31 mouse cellular contexts compared by ENCODE assay signal in genomic region chr9:13760430-13760829, GRCm38 (mm10).
"Had no signal": no experiment of that assay in that cellular context is flagged by ENCODE, and none has a peak within 500 bp of the region (broad histone marks: within the 10 kb centered on the region; RNA-seq: fewer than 3 reads in every experiment).

No protein-coding gene starts in this region.

- H3K9ac ChIP-seq: heart, embryonic 12.5 days; heart, embryonic 13.5 days; heart, embryonic 15.5 days; hindbrain, embryonic 12.5 days; hindbrain, embryonic 13.5 days; hindbrain, embryonic 14.5 days; hindbrain, embryonic 15.5 days; intestine, embryonic 15.5 days; kidney, embryonic 15.5 days had no signal

- H3K4me2 ChIP-seq: heart, embryonic 11.5 days; heart, embryonic 12.5 days; heart, embryonic 13.5 days; heart, embryonic 15.5 days; hindbrain, embryonic 12.5 days; hindbrain, embryonic 13.5 days; hindbrain, embryonic 14.5 days; hindbrain, embryonic 15.5 days; intestine, embryonic 15.5 days; kidney, embryonic 15.5 days had no signal

- H3K27me3 ChIP-seq: heart, embryonic 12.5 days; heart, embryonic 13.5 days; heart, embryonic 15.5 days; hindbrain, embryonic 12.5 days; hindbrain, embryonic 13.5 days; hindbrain, embryonic 15.5 days; intestine, embryonic 15.5 days; kidney, embryonic 15.5 days had no signal

- H3K9me3 ChIP-seq: heart, embryonic 10.5 days; heart, embryonic 15.5 days; hindbrain, embryonic 12.5 days; intestine, embryonic 15.5 days; kidney, embryonic 15.5 days had no signal

- H3K4me3 ChIP-seq: heart, embryonic 10.5 days; heart, embryonic 12.5 days; heart, embryonic 13.5 days; heart, embryonic 15.5 days; hindbrain, embryonic 10.5 days; hindbrain, embryonic 12.5 days; hindbrain, embryonic 13.5 days; hindbrain, embryonic 15.5 days; intestine, embryonic 15.5 days; kidney, embryonic 15.5 days; layer of hippocampus, adult 2 months; left cerebral cortex, adult 2 months had no signal

- H3K36me3 ChIP-seq: heart, embryonic 15.5 days; hindbrain, embryonic 12.5 days had no signal

- H3K4me1 ChIP-seq: heart, embryonic 10.5 days; heart, embryonic 12.5 days; heart, embryonic 15.5 days; hindbrain, embryonic 10.5 days; hindbrain, embryonic 12.5 days; hindbrain, embryonic 15.5 days; intestine, embryonic 15.5 days; kidney, embryonic 15.5 days had no signal

- ATAC-seq: hindbrain, embryonic 16.5 days; hindbrain, postnatal 0 days; inflammation-experienced regulatory T-cells, adult 6 months; intestine, embryonic 15.5 days; intestine, embryonic 16.5 days; intestine, postnatal 0 days had no signal

- H3K27ac ChIP-seq: heart, embryonic 10.5 days; heart, embryonic 13.5 days; heart, embryonic 15.5 days; hindbrain, embryonic 10.5 days; hindbrain, embryonic 12.5 days; hindbrain, embryonic 13.5 days; hindbrain, embryonic 14.5 days; hindbrain, embryonic 15.5 days; hindbrain, postnatal 0 days; intestine, embryonic 15.5 days; kidney, embryonic 15.5 days; kidney, postnatal 0 days; layer of hippocampus, adult 2 months; left cerebral cortex, adult 2 months had no signal

- DNase-seq: heart, postnatal 10 days; heart, postnatal 14 days; heart, postnatal 36 days; heart, postnatal 4 days; kidney, adult 11 months; kidney, adult 18-20 months; kidney, postnatal 14 days; kidney, postnatal 25 days; kidney, postnatal 4 days; layer of hippocampus, adult 9-11 months; layer of hippocampus, postnatal 36 days had no signal
